Mouse (Mus musculus) liver, embryonic 16.5 days (tissue): ENCODE data around the gene Dffb. TPM values are rescaled to one million over a fixed set of nuclear protein-coding genes. Genes with fewer than 3 reads are reported as not detected.

Experiments used
- ATAC-seq: fragments of 200-750 bp; cut with Nextera tagmentation; 2 replicates; pipeline ENCODE4 v1.8.0; 2017; ENCODE audit warnings: low read depth, mild to moderate bottlenecking, moderate number of reproducible peaks, moderate library complexity
- H3K27ac ChIP-seq: fragments of 300-500 bp; sonication (generic); 2 replicates; pipeline ENCODE4 v1.5.1; 2014; ENCODE audit warnings: mild to moderate bottlenecking, low read length
- H3K27me3 ChIP-seq: fragments of 300-500 bp; sonication (generic); 2 replicates; pipeline ENCODE4 v1.6.1; 2014; ENCODE audit warnings: low read depth, low read length, mixed read lengths; ENCODE audit not compliant: control insufficient read depth, insufficient read depth
- H3K36me3 ChIP-seq: fragments of 300-500 bp; sonication (generic); 2 replicates; pipeline ENCODE4 v1.6.1; 2014; ENCODE audit warnings: mild to moderate bottlenecking; ENCODE audit not compliant: control insufficient read depth, insufficient read depth
- H3K4me1 ChIP-seq: fragments of 300-500 bp; sonication (generic); 2 replicates; pipeline ENCODE4 v1.6.1; 2014; ENCODE audit warnings: low read depth, low read length, mixed read lengths; ENCODE audit not compliant: control insufficient read depth
- H3K4me2 ChIP-seq: fragments of 300-500 bp; sonication (generic); 2 replicates; pipeline ENCODE4 v1.6.1; 2014; ENCODE audit warnings: low read depth, low read length, mixed read lengths
- H3K4me3 ChIP-seq: fragments of 300-500 bp; sonication (generic); 2 replicates; pipeline ENCODE4 v1.5.1; 2014; ENCODE audit warnings: low read depth, mild to moderate bottlenecking, low read length
- H3K9ac ChIP-seq: fragments of 300-500 bp; sonication (generic); 2 replicates; pipeline ENCODE4 v1.6.1; 2014; ENCODE audit warnings: low read depth, low read length
- H3K9me3 ChIP-seq: fragments of 300-500 bp; sonication (generic); replicated peaks from 2 replicates; pipeline ENCODE4 v1.6.1; 2016; ENCODE audit warnings: low read length; ENCODE audit not compliant: control insufficient read depth
- WGBS: fragments of 180-500 bp; shearing (Covaris S2); extraction: QIAGEN DNeasy Blood & Tissue Kit; methylation state at CpG from one replicate; pipeline ENCODE4 v1.1.7; 2014; ENCODE audit not compliant: insufficient replicate concordance; 5-methylcytosine and 5-hydroxymethylcytosine counted together
- polyA plus RNA-seq: library from polyadenylated mRNA; unstranded; fragments of >200 nt; fragmentation: Nextera tagmentation; extraction: Ambion mirVana; gene quantifications from 2 replicates; pipeline ENCODE4 v1.2.1, GENCODE M21; 2015

The Dffb gene
- 6.7 and 6.9 TPM in 2 replicates for polyA plus RNA-seq

DNA sequence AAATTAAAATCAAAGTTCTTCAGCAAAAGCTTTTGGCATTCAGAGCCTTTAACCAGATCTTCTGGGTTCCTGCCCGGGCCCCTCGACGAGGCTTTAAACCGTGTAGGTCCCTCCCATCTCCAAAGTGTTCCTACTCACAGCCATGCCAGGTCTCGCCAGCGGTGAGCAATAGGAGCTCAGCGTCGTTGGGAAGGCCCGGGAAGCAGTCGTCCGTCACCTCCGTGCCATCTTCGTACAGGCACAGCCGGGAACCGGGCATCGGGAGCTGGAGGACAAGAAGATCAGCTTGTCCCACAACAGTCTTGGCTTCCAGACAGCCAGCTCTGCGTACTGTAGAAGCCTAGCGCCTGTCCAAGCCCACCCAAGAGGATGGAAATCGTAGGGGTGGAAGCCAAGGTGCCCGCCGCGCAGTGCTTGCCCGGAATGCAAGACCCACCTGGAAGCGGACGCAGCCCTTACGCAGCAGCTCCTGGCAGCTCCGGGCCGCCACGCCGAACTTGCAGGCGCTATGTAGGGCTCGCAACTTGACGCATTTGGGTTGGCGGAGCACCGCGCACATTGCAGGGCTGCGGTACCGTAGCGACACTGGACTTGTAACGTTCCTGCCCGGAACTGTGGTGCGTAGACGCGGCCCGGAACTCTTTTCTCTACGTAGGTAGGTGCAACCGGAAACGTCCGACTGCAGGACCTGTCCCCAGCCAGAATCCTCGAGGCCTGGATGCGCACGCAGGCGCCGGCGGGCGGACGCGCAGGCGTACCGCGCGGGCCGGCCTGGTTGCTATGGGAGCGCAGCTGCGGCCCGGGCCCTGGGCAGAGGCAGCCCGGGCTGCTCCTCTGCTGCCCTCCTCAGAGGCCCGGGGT lies at the start of gene Dffb, which contains the start of gene Cep104:
Dffb (minus strand) TSS at position 696 of the 861 bp plus-strand sequence.
Cep104 (plus strand) TSS at position 764 of the 861 bp plus-strand sequence.
- WGBS, result under 1% methylated on average over 68 of the region's 68 CpGs
- peak within 1 kb of the TSS; percentile 49 for H3K27ac ChIP-seq

GRCm38 (mm10) chr4:154023754-154024601 lies 49.1 kb upstream of the Dffb start:
- Histone ChIP-seq H3K36me3 (peaks cover 32% of the 10 kb centered on the region), H3K9ac (peak overlapping the region; percentile 95), H3K4me3 (peak overlapping the region; percentile 93), H3K27ac (peak overlapping the region; percentile 93), H3K9me3 (no peaks in the 10 kb centered on the region), H3K4me1 (peaks cover 53% of the 10 kb centered on the region), H3K4me2 (peak overlapping the region; percentile 94), H3K27me3 (no peaks in the 10 kb centered on the region)
- ATAC-seq, result peak; percentile 84
- 4% methylated on average over 8 of the region's 8 CpGs for WGBS

More for the DNA sequence above, at the start of gene Dffb, which contains the start of gene Cep104:
- Histone ChIP-seq H3K9me3 (no peaks in the 10 kb centered on the region), H3K9ac (peak within 1 kb of the TSS; percentile 88), H3K4me3 (peak within 1 kb of the TSS; percentile 89), H3K4me1 (peaks cover 28% of the 10 kb centered on the region), H3K36me3 (peaks cover 2% of the 10 kb centered on the region), H3K27me3 (no peaks in the 10 kb centered on the region), H3K4me2 (peak within 1 kb of the TSS; percentile 98)
- peak; percentile 97 for ATAC-seq

- Histone ChIP-seq H3K27me3 (no peaks in the 10 kb centered on the region), H3K4me2 (peak overlapping the region; percentile 94), H3K27ac (peak overlapping the region; percentile 93), H3K4me1 (peaks cover 51% of the 10 kb centered on the region), H3K4me3 (peak overlapping the region; percentile 93), H3K9me3 (no peaks in the 10 kb centered on the region), H3K9ac (peak overlapping the region; percentile 95), H3K36me3 (peaks cover 37% of the 10 kb centered on the region)
- ATAC-seq, result no peak
- WGBS, result 47% methylated on average over 4 of the region's 4 CpGs
Measured at GRCm38 (mm10) chr4:154022844-154023243, 47.9 kb upstream of the Dffb start.

GRCm38 (mm10) chr4:154022407-154022806 lies 47.5 kb upstream of the Dffb start:
- Histone ChIP-seq H3K27me3 (no peaks in the 10 kb centered on the region), H3K27ac (peak overlapping the region; percentile 93), H3K36me3 (peaks cover 39% of the 10 kb centered on the region), H3K4me3 (peak overlapping the region; percentile 93), H3K9me3 (no peaks in the 10 kb centered on the region), H3K4me1 (peaks cover 47% of the 10 kb centered on the region), H3K4me2 (peak overlapping the region; percentile 94), H3K9ac (peak overlapping the region; percentile 95)
- ATAC-seq, result no peak
- WGBS, result 72% methylated on average over 4 of the region's 4 CpGs

- peaks cover 37% of the 10 kb centered on the region for H3K4me1 ChIP-seq
- no peaks in the 10 kb centered on the region for H3K9me3 ChIP-seq
- peak overlapping the region; percentile 93 for H3K27ac ChIP-seq
- no peak for ATAC-seq
- H3K4me3 ChIP-seq, result no peak overlapping the region
- 79% methylated on average over 9 of the region's 9 CpGs for WGBS
- H3K27me3 ChIP-seq, result no peaks in the 10 kb centered on the region
- H3K4me2 ChIP-seq, result no peak overlapping the region
- H3K9ac ChIP-seq, result no peak overlapping the region
- H3K36me3 ChIP-seq, result peaks cover 48% of the 10 kb centered on the region
Measured at GRCm38 (mm10) chr4:154021432-154021831, 46.5 kb upstream of the Dffb start.

DNA sequence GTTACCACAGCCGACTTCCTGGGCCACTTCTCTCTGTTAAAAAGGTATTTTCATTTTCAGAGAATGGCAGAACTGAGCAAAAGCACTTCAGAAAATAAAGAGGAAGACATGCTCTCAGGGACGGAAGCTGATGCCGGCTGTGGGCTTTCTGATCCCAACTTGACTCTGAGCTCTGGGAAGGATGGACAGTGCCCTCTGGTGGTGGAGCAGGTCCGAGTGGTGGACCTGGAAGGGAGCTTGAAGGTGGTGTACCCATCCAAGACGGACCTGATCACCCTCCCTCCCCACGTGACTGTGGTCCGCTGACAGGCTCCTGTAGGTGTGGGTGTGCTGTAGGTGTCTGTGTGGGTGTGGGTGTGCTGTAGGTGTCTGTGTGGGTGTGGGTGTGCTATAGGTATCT lies 44.6 kb upstream of the Dffb start:
- ATAC-seq, result no peak
- H3K4me2 ChIP-seq, result no peak overlapping the region
- peaks cover 61% of the 10 kb centered on the region for H3K36me3 ChIP-seq
- WGBS, result 57% methylated on average over 7 of the region's 7 CpGs
- no peak overlapping the region for H3K27ac ChIP-seq
- no peak overlapping the region for H3K4me3 ChIP-seq
- H3K4me1 ChIP-seq, result peaks cover 26% of the 10 kb centered on the region
- no peaks in the 10 kb centered on the region for H3K9me3 ChIP-seq
- no peak overlapping the region for H3K9ac ChIP-seq
- H3K27me3 ChIP-seq, result no peaks in the 10 kb centered on the region

GRCm38 (mm10) chr4:154015476-154015875 lies 40.5 kb upstream of the Dffb start:
- H3K4me3 ChIP-seq, result no peak overlapping the region
- no peak overlapping the region for H3K27ac ChIP-seq
- peaks cover 37% of the 10 kb centered on the region for H3K36me3 ChIP-seq
- 82% methylated on average over 11 of the region's 11 CpGs for WGBS
- H3K9ac ChIP-seq, result no peak overlapping the region
- no peaks in the 10 kb centered on the region for H3K27me3 ChIP-seq
- H3K4me2 ChIP-seq, result no peak overlapping the region
- ATAC-seq, result no peak
- peaks cover 20% of the 10 kb centered on the region for H3K4me1 ChIP-seq
- H3K9me3 ChIP-seq, result no peaks in the 10 kb centered on the region

GRCm38 (mm10) chr4:154012132-154012882 lies 37.4 kb upstream of the Dffb start:
- peak; percentile 2; the same call in 1 of the 2 replicates for ATAC-seq
- Histone ChIP-seq H3K36me3 (peaks cover 24% of the 10 kb centered on the region), H3K27ac (peak overlapping the region; percentile 74), H3K27me3 (no peaks in the 10 kb centered on the region), H3K4me2 (peak overlapping the region; percentile 87), H3K4me1 (peaks cover 20% of the 10 kb centered on the region), H3K9me3 (no peaks in the 10 kb centered on the region), H3K4me3 (peak overlapping the region; percentile 97), H3K9ac (peak overlapping the region; percentile 91)
- WGBS, result under 1% methylated on average over 55 of the region's 55 CpGs
